Mouse (Mus musculus): ENCODE measurements around the gene Asb6.

Gene Asb6

GRCm38 (mm10) chr2:30830283-30830795, at the start of gene Asb6:
TSS of gene Asb6 (minus strand) at chr2:30830333.
- no peak for DNase-seq (ENCODE audit: low spot score in 2 of 2)

GRCm38 (mm10) chr2:30879481-30879880, 49.3 kb upstream of the Asb6 start:
- no peak for DNase-seq (ENCODE audit: low spot score in 2 of 2)

GRCm38 (mm10) chr2:30875621-30876432, 45.7 kb upstream of the Asb6 start:
- no peak for DNase-seq (ENCODE audit: low spot score in 2 of 2)

- no peak for DNase-seq (ENCODE audit: low spot score in 2 of 2)
Measured at GRCm38 (mm10) chr2:30875096-30875495, 45.0 kb upstream of the Asb6 start.

GRCm38 (mm10) chr2:30874445-30874844, 44.3 kb upstream of the Asb6 start:
- DNase-seq (ENCODE audit: low spot score in 2 of 2): no peak

- no peak for DNase-seq (ENCODE audit: low spot score in 2 of 2)
Measured at GRCm38 (mm10) chr2:30872669-30873068, 42.5 kb upstream of the Asb6 start.

- no peak for DNase-seq (ENCODE audit: low spot score in 2 of 2)
Measured at GRCm38 (mm10) chr2:30870863-30871262, 40.7 kb upstream of the Asb6 start.

GRCm38 (mm10) chr2:30865426-30865825, 35.3 kb upstream of the Asb6 start:
- no peak for DNase-seq (ENCODE audit: low spot score in 2 of 2)

GRCm38 (mm10) chr2:30864968-30865381, 34.8 kb upstream of the Asb6 start:
- no peak for DNase-seq (ENCODE audit: low spot score in 2 of 2)

- DNase-seq (ENCODE audit: low spot score in 2 of 2): no peak
Measured at GRCm38 (mm10) chr2:30863574-30863973, 33.4 kb upstream of the Asb6 start.

GRCm38 (mm10) chr2:30862081-30862480, 31.9 kb upstream of the Asb6 start:
- no peak for DNase-seq (ENCODE audit: low spot score in 2 of 2)

GRCm38 (mm10) chr2:30859782-30860181, 29.6 kb upstream of the Asb6 start:
- no peak for DNase-seq (ENCODE audit: low spot score in 2 of 2)

GRCm38 (mm10) chr2:30857076-30857475, 26.9 kb upstream of the Asb6 start:
- DNase-seq (ENCODE audit: low spot score in 2 of 2): no peak

- no peak for DNase-seq (ENCODE audit: low spot score in 2 of 2)
Measured at GRCm38 (mm10) chr2:30852771-30853313, 22.7 kb upstream of the Asb6 start.

GRCm38 (mm10) chr2:30850581-30850980, 20.4 kb upstream of the Asb6 start:
- no peak for DNase-seq (ENCODE audit: low spot score in 2 of 2)

- DNase-seq (ENCODE audit: low spot score in 2 of 2): no peak
Measured at GRCm38 (mm10) chr2:30848184-30848583, 18.1 kb upstream of the Asb6 start.

GRCm38 (mm10) chr2:30846723-30847122, 16.6 kb upstream of the Asb6 start:
- DNase-seq (ENCODE audit: low spot score in 2 of 2): no peak

- no peak for DNase-seq (ENCODE audit: low spot score in 2 of 2)
Measured at GRCm38 (mm10) chr2:30846236-30846635, 16.1 kb upstream of the Asb6 start.

- DNase-seq (ENCODE audit: low spot score in 2 of 2): no peak
Measured at GRCm38 (mm10) chr2:30845152-30846070, 15.3 kb upstream of the Asb6 start.

GRCm38 (mm10) chr2:30842615-30843014, 12.5 kb upstream of the Asb6 start:
- DNase-seq (ENCODE audit: low spot score in 2 of 2): no peak

- no peak for DNase-seq (ENCODE audit: low spot score in 2 of 2)
Measured at GRCm38 (mm10) chr2:30836238-30836990, 6.3 kb upstream of the Asb6 start.
